Mouse (Mus musculus) neural tube, embryonic 13.5 days (tissue): ENCODE measurements around the gene Crk. TPM values are rescaled to one million over a fixed set of nuclear protein-coding genes. Genes with fewer than 3 reads are reported as not detected.

Experiments
- ATAC-seq: fragments of 200-750 bp; cut with Nextera tagmentation; 2 replicates; pipeline ENCODE4 v1.8.0; 2017; ENCODE audit warnings: low read depth, mild to moderate bottlenecking, moderate TSS enrichment, moderate library complexity
- H3K27ac ChIP-seq: fragments of 300-500 bp; sonication (generic); replicated peaks from 2 replicates; pipeline ENCODE4 v1.5.1; 2015; ENCODE audit warnings: moderate library complexity, mild to moderate bottlenecking, inconsistent platforms
- H3K27me3 ChIP-seq: fragments of 300-500 bp; sonication (generic); 2 replicates; pipeline ENCODE4 v1.6.1; 2015; ENCODE audit warnings: mild to moderate bottlenecking, inconsistent platforms
- H3K36me3 ChIP-seq: fragments of 300-500 bp; sonication (generic); 2 replicates; pipeline ENCODE4 v1.6.1; 2015; ENCODE audit warnings: mild to moderate bottlenecking, inconsistent platforms
- H3K4me1 ChIP-seq: fragments of 300-500 bp; sonication (generic); replicated peaks from 2 replicates; pipeline ENCODE4 v1.6.1; 2015; ENCODE audit warnings: inconsistent platforms
- H3K4me2 ChIP-seq: fragments of 300-500 bp; sonication (generic); 2 replicates; pipeline ENCODE4 v1.6.1; 2015; ENCODE audit warnings: inconsistent platforms, mild to moderate bottlenecking, moderate library complexity
- H3K4me3 ChIP-seq: fragments of 300-500 bp; sonication (generic); 2 replicates; pipeline ENCODE4 v1.5.1; 2015; ENCODE audit warnings: mild to moderate bottlenecking, inconsistent platforms
- H3K9ac ChIP-seq: fragments of 300-500 bp; sonication (generic); 2 replicates; pipeline ENCODE4 v1.6.1; 2015; ENCODE audit warnings: moderate library complexity, mild to moderate bottlenecking, inconsistent platforms
- H3K9me3 ChIP-seq: fragments of 300-500 bp; sonication (generic); 2 replicates; pipeline ENCODE4 v1.6.1; 2016; ENCODE audit warnings: inconsistent platforms
- WGBS: fragments of 180-500 bp; shearing (Covaris S2); methylation state at CpG from one replicate; pipeline ENCODE4 v1.1.7; 2015; 5-methylcytosine and 5-hydroxymethylcytosine counted together
- polyA plus RNA-seq: library from polyadenylated mRNA; unstranded; fragments of >200 nt; fragmentation: Nextera tagmentation; extraction: Ambion mirVana; gene quantifications from 2 replicates; pipeline ENCODE4 v1.2.1, GENCODE M21; 2015

The Crk gene
- polyA plus RNA-seq, 1 experiment from 2014 or later: 120 TPM

DNA sequence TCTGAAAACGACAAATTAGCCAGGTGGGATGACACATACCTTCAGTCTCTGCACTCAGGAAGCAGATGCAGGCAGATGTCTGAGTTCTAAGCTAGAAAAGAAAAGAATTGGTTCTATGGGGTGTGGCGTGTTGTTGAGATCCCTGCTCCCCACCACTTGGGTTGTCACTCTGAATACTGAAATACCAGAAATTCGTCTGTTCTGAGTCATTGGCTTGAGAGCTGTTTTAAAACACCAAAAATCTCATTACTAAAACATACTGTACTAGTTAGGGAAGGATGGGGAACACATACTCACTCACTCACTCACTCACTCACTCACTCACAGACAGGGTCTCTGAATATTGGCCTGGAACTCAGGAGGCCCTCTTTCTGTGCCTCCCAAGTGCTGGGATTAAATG is 57.9 kb downstream of the Crk start:
- H3K36me3 ChIP-seq: peaks cover 11% of the 10 kb centered on the region; the same call in 1 of the 2 replicates
- H3K4me3 ChIP-seq: 0 out of 2 replicates have a peak overlapping the region, but pooled peaks have one; percentile 9
- no peaks in the 10 kb centered on the region for H3K27me3 ChIP-seq
- H3K27ac ChIP-seq: no peak overlapping the region
- H3K4me1 ChIP-seq: peaks cover 65% of the 10 kb centered on the region
- no peak for ATAC-seq
- peak overlapping the region; percentile 39; the same call in 1 of the 2 replicates for H3K9ac ChIP-seq
- 81% methylated on average over 3 of the region's 3 CpGs for WGBS
- H3K9me3 ChIP-seq: no peaks in the 10 kb centered on the region
- H3K4me2 ChIP-seq: peak overlapping the region; percentile 83

DNA sequence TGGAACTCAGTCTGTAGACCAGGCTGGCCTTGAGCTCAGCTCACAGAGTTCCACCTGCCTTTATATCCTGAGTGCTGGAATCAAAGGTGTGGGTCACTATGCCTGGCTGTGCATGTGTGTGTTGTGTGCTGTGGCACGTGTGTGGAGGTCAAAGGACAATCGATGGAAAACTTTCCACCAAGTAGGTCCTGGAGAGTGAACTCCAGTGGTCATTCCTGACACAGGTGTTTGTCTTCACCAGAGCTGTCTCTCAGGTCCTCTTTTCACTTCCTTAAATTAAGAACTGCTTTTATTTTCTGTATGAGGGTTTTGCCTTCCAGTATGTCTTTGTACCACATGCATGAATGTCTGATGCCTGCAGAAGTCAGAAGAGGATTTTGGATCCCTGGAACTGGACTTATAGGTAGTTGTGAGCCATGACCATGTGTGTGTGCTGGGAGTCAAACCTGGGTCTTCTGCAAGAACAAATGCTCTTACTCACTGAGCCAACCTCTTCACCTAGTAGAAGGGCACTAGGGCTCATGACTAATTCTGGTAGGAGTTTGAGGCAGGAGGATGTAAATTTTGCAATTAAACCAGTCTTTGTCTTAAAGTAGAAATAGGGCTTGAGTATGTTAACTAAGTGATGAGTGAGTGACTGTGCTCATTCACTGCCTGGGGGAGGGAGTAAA is 58.9 kb downstream of the Crk start:
- peak overlapping the region; percentile 21; the same call in 1 of the 2 replicates for H3K4me2 ChIP-seq

DNA sequence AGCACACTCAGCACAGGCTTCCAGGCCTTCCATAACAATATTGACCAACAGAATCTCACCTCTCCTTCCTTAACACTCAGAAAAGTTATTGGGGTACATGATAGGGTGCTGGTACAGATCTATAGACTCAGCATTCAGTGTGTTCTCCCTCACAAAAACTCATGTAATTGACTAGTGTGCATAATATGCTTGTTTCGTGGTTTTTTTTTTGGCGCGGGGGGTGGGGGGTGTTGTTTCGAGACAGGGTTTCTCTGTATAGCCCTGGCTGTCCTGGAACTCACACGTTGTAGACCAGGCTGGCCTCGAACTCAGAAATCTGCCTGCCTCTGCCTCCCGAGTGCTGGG is 59.4 kb downstream of the Crk start:
- no peak overlapping the region for H3K4me3 ChIP-seq
- 96% methylated on average over 7 of the region's 7 CpGs for WGBS
- no peaks in the 10 kb centered on the region for H3K9me3 ChIP-seq
- H3K27ac ChIP-seq: no peak overlapping the region
- ATAC-seq: no peak
- H3K27me3 ChIP-seq: no peaks in the 10 kb centered on the region
- peaks cover 64% of the 10 kb centered on the region for H3K4me1 ChIP-seq
- H3K4me2 ChIP-seq: no peak overlapping the region
- H3K9ac ChIP-seq: no peak overlapping the region
- H3K36me3 ChIP-seq: peaks cover 19% of the 10 kb centered on the region; the same call in 1 of the 2 replicates

More for the DNA sequence above, 58.9 kb downstream of the Crk start:
- WGBS: 90% methylated on average over 2 of the region's 2 CpGs
- Histone ChIP-seq H3K4me1 (peaks cover 64% of the 10 kb centered on the region), H3K27me3 (no peaks in the 10 kb centered on the region), H3K27ac (no peak overlapping the region), H3K36me3 (peaks cover 15% of the 10 kb centered on the region; the same call in 1 of the 2 replicates), H3K9me3 (no peaks in the 10 kb centered on the region), H3K9ac (no peak overlapping the region), H3K4me3 (no peak overlapping the region)
- ATAC-seq: no peak

DNA sequence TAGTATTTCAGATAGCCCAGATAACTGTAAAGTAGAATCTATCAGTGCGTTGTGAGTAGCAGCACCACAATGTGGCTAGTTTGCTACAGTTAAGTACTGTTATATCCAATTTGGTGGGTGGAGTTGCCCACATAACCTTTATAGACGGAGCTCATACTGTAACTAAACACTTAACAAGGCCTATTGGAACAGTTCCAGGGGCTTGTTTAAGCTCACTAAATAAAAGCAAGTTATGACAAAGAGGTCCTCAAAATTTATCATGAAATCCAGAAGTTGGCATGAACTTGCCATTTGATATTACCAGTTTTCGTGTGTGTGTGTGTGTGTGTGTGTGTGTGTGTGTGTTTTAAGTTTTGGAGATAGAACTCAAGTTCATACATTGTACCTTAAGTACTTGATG is 61.1 kb downstream of the Crk start:
- H3K36me3 ChIP-seq: peaks cover 22% of the 10 kb centered on the region; the same call in 1 of the 2 replicates
- WGBS: 74% methylated on average over 3 of the region's 3 CpGs
- no peak overlapping the region for H3K4me2 ChIP-seq
- no peak overlapping the region for H3K4me3 ChIP-seq
- H3K4me1 ChIP-seq: peaks cover 53% of the 10 kb centered on the region
- no peak overlapping the region for H3K27ac ChIP-seq
- no peaks in the 10 kb centered on the region for H3K9me3 ChIP-seq
- H3K27me3 ChIP-seq: no peaks in the 10 kb centered on the region
- ATAC-seq: no peak
- no peak overlapping the region for H3K9ac ChIP-seq

DNA sequence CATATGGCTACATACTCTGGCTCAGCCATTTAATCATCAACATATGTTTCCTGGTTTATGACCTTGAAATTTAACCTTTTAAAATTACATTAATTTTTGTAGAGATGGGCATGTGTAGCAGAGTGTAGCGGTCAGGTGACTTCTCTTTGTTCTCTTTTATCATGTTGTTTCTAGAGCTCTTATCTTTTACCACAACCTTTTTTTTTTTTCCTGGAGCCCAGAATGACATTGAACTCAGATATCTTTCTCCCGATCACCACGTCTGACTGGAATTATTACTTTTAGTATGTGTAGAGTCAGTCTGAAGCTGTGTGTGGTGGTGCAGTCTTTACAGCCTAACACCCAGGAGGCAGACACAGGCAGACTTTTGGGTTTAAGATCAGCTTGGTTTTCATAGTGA is 62.6 kb downstream of the Crk start:
- H3K27me3 ChIP-seq: no peaks in the 10 kb centered on the region

DNA sequence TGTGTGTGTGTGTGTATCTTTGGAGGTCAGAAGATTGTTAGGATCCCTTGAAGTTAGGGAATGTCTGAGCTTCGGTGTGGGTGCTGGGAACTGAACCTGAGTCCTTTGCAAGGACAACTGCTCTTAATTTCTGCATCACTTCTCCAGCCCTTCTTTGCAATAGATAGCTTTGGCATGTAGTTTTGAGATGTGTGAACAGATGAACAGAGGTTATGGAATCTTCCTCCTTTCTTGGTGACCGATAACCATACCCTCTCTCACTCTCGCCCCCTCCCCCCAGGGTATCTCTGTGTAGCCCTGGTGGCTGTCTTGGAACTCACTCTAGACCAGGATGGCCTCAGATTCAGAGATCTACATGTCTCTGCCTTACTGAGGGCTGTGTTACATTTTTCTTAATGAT is 65.7 kb downstream of the Crk start:
- Histone ChIP-seq H3K27me3 (no peaks in the 10 kb centered on the region), H3K36me3 (peaks cover 16% of the 10 kb centered on the region; the same call in 1 of the 2 replicates), H3K9me3 (no peaks in the 10 kb centered on the region), H3K4me3 (no peak overlapping the region), H3K27ac (no peak overlapping the region), H3K4me2 (no peak overlapping the region), H3K4me1 (peaks cover 58% of the 10 kb centered on the region), H3K9ac (no peak overlapping the region)
- ATAC-seq: no peak
- 92% methylated on average over 3 of the region's 3 CpGs for WGBS

More for the DNA sequence above, 62.6 kb downstream of the Crk start:
- 83% methylated on average over 3 of the region's 3 CpGs for WGBS
- Histone ChIP-seq H3K36me3 (peaks cover 22% of the 10 kb centered on the region; the same call in 1 of the 2 replicates), H3K9ac (no peak overlapping the region), H3K4me3 (no peak overlapping the region), H3K4me2 (no peak overlapping the region), H3K27ac (peak overlapping the region; percentile 56; the same call in 1 of the 2 replicates), H3K4me1 (peaks cover 47% of the 10 kb centered on the region), H3K9me3 (no peaks in the 10 kb centered on the region)
- ATAC-seq: no peak

DNA sequence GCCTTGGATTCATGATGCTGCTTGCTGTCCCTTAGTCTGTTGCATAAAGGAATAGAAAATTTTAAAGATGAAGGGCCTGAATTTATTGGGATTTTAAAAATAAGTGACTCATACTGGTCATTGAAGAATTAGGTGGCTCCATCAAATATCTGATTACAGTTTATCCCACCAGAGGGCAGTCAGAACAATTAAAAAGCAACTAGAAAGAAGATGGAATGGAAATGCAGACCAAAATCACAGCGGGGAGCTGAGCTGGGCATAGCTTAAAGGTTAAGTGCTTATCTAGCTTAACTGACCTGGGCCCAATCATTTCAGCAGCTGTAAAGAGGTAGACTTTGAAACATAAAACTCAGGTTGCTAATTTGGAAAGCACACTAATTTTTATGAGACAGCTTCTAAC is 71.5 kb downstream of the Crk start:
- no peaks in the 10 kb centered on the region for H3K27me3 ChIP-seq
- H3K4me3 ChIP-seq: no peak overlapping the region
- WGBS: 70% methylated on average over 1 of the region's 1 CpGs
- no peak for ATAC-seq
- no peak overlapping the region for H3K4me2 ChIP-seq
- H3K4me1 ChIP-seq: peaks cover 61% of the 10 kb centered on the region
- H3K9ac ChIP-seq: no peak overlapping the region
- H3K27ac ChIP-seq: no peak overlapping the region
- no peaks in the 10 kb centered on the region for H3K9me3 ChIP-seq
- peaks cover 15% of the 10 kb centered on the region; the same call in 1 of the 2 replicates for H3K36me3 ChIP-seq

DNA sequence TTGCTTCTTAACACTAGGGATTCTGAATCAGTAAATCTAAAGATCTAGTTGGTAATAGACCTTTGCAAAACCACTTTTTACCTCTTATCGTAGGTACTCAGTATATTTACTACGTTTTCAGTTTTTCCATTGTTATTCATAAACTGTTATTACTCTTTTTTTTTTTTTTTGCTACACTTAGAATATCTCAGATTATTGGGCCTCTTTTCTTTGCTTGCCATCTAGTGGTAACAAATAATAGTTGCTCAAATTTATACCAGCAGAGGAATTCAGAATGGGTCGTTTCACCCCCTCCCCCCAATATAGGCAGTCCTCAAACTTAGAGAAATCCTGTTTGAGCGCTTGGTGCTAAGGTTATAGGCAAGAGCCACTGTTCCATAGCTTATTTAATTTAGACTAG is 72.0 kb downstream of the Crk start:
- H3K4me3 ChIP-seq: no peak overlapping the region
- H3K27ac ChIP-seq: no peak overlapping the region
- no peaks in the 10 kb centered on the region for H3K27me3 ChIP-seq
- H3K4me2 ChIP-seq: no peak overlapping the region
- WGBS: 81% methylated on average over 4 of the region's 4 CpGs
- H3K4me1 ChIP-seq: peaks cover 58% of the 10 kb centered on the region
- no peak overlapping the region for H3K9ac ChIP-seq
- H3K9me3 ChIP-seq: no peaks in the 10 kb centered on the region
- peaks cover 19% of the 10 kb centered on the region for H3K36me3 ChIP-seq
- ATAC-seq: no peak

Other genes starting within 250 kb of the Crk start
- gene Serpinf2, start 239.7 kb upstream of the Crk start, polyA plus RNA-seq: 0.25 TPM in 1 of 2 replicates, not detected in the other
- 5.9 and 6.0 TPM in 2 replicates for gene Wdr81, start 224.5 kb upstream of the Crk start, polyA plus RNA-seq
- 3.9 and 4.3 TPM in 2 replicates for gene Tlcd2, start 217.5 kb upstream of the Crk start, polyA plus RNA-seq
- gene Prpf8, start 192.4 kb upstream of the Crk start, polyA plus RNA-seq: 47.3 and 51.3 TPM in 2 replicates
- 0.54 and 1.7 TPM in 2 replicates for gene Rilp, start 169.2 kb upstream of the Crk start, polyA plus RNA-seq
- 4.7 TPM in 2 replicates for gene Scarf1, start 165.7 kb upstream of the Crk start, polyA plus RNA-seq
- gene Slc43a2, start 147.6 kb upstream of the Crk start, polyA plus RNA-seq: 17.5 and 20.4 TPM in 2 replicates
- gene Pitpna, start 91.2 kb upstream of the Crk start, polyA plus RNA-seq: 122 and 128 TPM in 2 replicates
- 39.9 and 42.8 TPM in 2 replicates for gene Inpp5k, start 48.3 kb upstream of the Crk start, polyA plus RNA-seq
- gene Myo1c, start 28.8 kb upstream of the Crk start, polyA plus RNA-seq: 10.7 and 12.9 TPM in 2 replicates
- gene Ywhae, start 53.6 kb downstream of the Crk start, polyA plus RNA-seq: 1,498 and 1,540 TPM in 2 replicates
- gene Doc2b, start 116.8 kb downstream of the Crk start, polyA plus RNA-seq: 0.92 and 0.99 TPM in 2 replicates